Mouse (Mus musculus): Measurements from ENCODE around the gene Atp6v1f. TPM values are rescaled to one million over a fixed set of nuclear protein-coding genes. Genes with fewer than 3 reads are reported as not detected.
A peak's percentile ranks its signal among the peaks of the same experiment; 100 is the strongest.

The Atp6v1f gene
- total and polyA plus RNA-seq, 3 experiments = 251 to 373 (median 328) TPM

- Histone ChIP-seq H3K9ac (ENCODE audit: insufficient read depth, low read depth) (peak overlapping the region; percentile 15; the same call in 1 of the 2 replicates), H3K36me3 (replicated peaks in 1 of 2; ENCODE audit: control insufficient read depth in 1 of 2, insufficient read depth in 1 of 2, low read length in 1 of 2) (peaks cover 9 to 17% of the 10 kb centered on the region in 2 experiments), H3K4me2 (ENCODE audit: insufficient read depth, low read depth, poor library complexity, severe bottlenecking) (no peak overlapping the region), H3K27ac (ENCODE audit: insufficient read depth, low read depth) (no peak overlapping the region), H3K27me3 (replicated peaks) (peaks cover 2% of the 10 kb centered on the region), H3K79me2 (replicated peaks; ENCODE audit: control insufficient read depth, extremely low read depth, insufficient read depth, poor library complexity, severe bottlenecking) (no peaks in the 10 kb centered on the region), H3K4me1 (ENCODE audit: control insufficient read depth in 1 of 2, insufficient read depth in 2 of 2) (peaks cover 10 to 11% of the 10 kb centered on the region in 2 experiments), H3K4me3 (replicated peaks in 1 of 3; ENCODE audit: low read depth in 2 of 3, low read length in 2 of 3, poor library complexity in 1 of 3) (peak overlapping the region in 2 of 3 experiments; percentile 39 to 49), H3K9me3 (replicated peaks; ENCODE audit: low read length) (no peaks in the 10 kb centered on the region)
- DNase-seq (ENCODE audit: extremely low read depth) = peak; percentile 83
- in situ Hi-C loops (cut with MboI; ENCODE audit: low pct_ligation_motif_present, low pct_unique_long_range_greater_than_20kb, low sequenced_read_pairs) = loop anchor here (5.0 kb wide), 1 partner anchor 43 kb away; no protein-coding TSS in a partner anchor
- dilution Hi-C loops (cut with MboI; ENCODE audit: extremely low pct_ligation_motif_present, extremely low pct_unique_long_range_greater_than_20kb, low sequenced_read_pairs) = no loop called here
- peak; percentile 77; the same call in 1 of the 2 replicates for TF ChIP-seq TBP (conservative IDR thresholded peaks at IDR 0.05; ENCODE audit: low read depth, low read length)
- TF ChIP-seq ELF1 (IDR thresholded peaks at IDR 0.05; ENCODE audit: low read depth, low read length) = peak; percentile 17; the same call in 1 of the 2 replicates
- TF ChIP-seq ZMIZ1 (IDR thresholded peaks at IDR 0.05; ENCODE audit: low read depth, low read length) = peak; percentile 25; the same call in 1 of the 2 replicates
- 0 out of 4 replicates have a peak, but pooled peaks of 1 of the 2 experiments have one; percentile 4 for TF ChIP-seq CTCF (conservative IDR thresholded peaks at IDR 0.05 in 1 of 2, IDR thresholded peaks at IDR 0.05 in 1 of 2; ENCODE audit: low read depth in 2 of 2, low read length in 2 of 2)
- TF ChIP-seq KAT2A (IDR thresholded peaks at IDR 0.05; ENCODE audit: insufficient replicate concordance, low read length) = no peak
- TF ChIP-seq CHD2 (IDR thresholded peaks at IDR 0.05; ENCODE audit: low read length) = no peak
- peak; percentile 3; the same call in 1 of the 2 replicates for TF ChIP-seq TCF12 (IDR thresholded peaks at IDR 0.05; ENCODE audit: low read depth, low read length)
- peak; percentile 57; the same call in 1 of the 2 replicates for TF ChIP-seq NELFE (IDR thresholded peaks at IDR 0.05; ENCODE audit: low read depth, low read length)
- peak; percentile 73 for TF ChIP-seq POLR2A (IDR thresholded peaks at IDR 0.05; ENCODE audit: low read depth, low read length)
- 0 out of 2 replicates have a peak, but pooled peaks have one; percentile 3 for TF ChIP-seq JUND (conservative IDR thresholded peaks at IDR 0.05; ENCODE audit: low read depth, low read length)
These were observed 17.7 kb upstream of the Atp6v1f start for GRCm38 (mm10) chr6:29449858-29450257.

DNA sequence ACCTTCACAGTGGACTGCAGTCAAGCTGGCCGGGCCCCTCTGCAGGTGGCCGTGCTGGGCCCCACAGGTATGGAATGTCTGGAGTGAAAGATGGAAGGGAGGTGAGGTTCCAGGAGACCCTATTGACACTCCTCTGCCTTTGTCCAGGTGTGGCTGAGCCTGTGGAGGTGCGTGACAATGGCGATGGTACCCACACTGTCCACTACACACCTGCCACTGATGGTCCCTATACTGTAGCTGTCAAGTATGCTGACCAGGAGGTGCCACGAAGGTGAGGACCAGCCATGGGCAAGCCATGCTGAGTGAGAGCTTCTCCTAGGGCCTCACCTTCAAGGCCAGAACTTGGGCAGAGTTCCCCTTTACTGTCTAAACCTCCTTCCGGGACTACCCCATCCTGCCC lies 16.9 kb upstream of the Atp6v1f start:
- no peak for DNase-seq (ENCODE audit: extremely low read depth)
- H3K4me2 ChIP-seq (ENCODE audit: insufficient read depth, low read depth, poor library complexity, severe bottlenecking) = no peak overlapping the region
- dilution Hi-C loops (cut with MboI; ENCODE audit: extremely low pct_ligation_motif_present, extremely low pct_unique_long_range_greater_than_20kb, low sequenced_read_pairs) (no loop called here), in situ Hi-C loops (cut with MboI; ENCODE audit: low pct_ligation_motif_present, low pct_unique_long_range_greater_than_20kb, low sequenced_read_pairs) (no loop called here)
- H3K79me2 ChIP-seq (replicated peaks; ENCODE audit: control insufficient read depth, extremely low read depth, insufficient read depth, poor library complexity, severe bottlenecking) = no peaks in the 10 kb centered on the region
- no peak overlapping the region for H3K9ac ChIP-seq (ENCODE audit: insufficient read depth, low read depth)
- no peak overlapping the region for H3K4me3 ChIP-seq (replicated peaks in 1 of 3; ENCODE audit: low read depth in 2 of 3, low read length in 2 of 3, poor library complexity in 1 of 3)
- peaks cover 9 to 17% of the 10 kb centered on the region in 2 experiments for H3K36me3 ChIP-seq (replicated peaks in 1 of 2; ENCODE audit: control insufficient read depth in 1 of 2, insufficient read depth in 1 of 2, low read length in 1 of 2)
- H3K4me1 ChIP-seq (ENCODE audit: control insufficient read depth in 1 of 2, insufficient read depth in 2 of 2) = peaks cover 10 to 11% of the 10 kb centered on the region in 2 experiments
- H3K9me3 ChIP-seq (replicated peaks; ENCODE audit: low read length) = no peaks in the 10 kb centered on the region
- no peak overlapping the region for H3K27ac ChIP-seq (ENCODE audit: insufficient read depth, low read depth)
- H3K27me3 ChIP-seq (replicated peaks) = peaks cover 7% of the 10 kb centered on the region
- no peak for TF ChIP-seq MAFK (IDR thresholded peaks at IDR 0.05; ENCODE audit: insufficient replicate concordance, low read length)
- no peak for TF ChIP-seq POLR2AphosphoS2 (IDR thresholded peaks at IDR 0.05; ENCODE audit: low read depth, low read length)
- TF ChIP-seq JUN (IDR thresholded peaks at IDR 0.05; ENCODE audit: insufficient read depth, low read depth, low read length) = no peak
- TF ChIP-seq CHD2 (IDR thresholded peaks at IDR 0.05; ENCODE audit: low read length) = no peak
- TF ChIP-seq RCOR1 (conservative IDR thresholded peaks at IDR 0.05; ENCODE audit: low read depth, low read length) = no peak
- TF ChIP-seq ZKSCAN1 (IDR thresholded peaks at IDR 0.05; ENCODE audit: borderline replicate concordance, low read depth, low read length) = no peak
- TF ChIP-seq CTCF (conservative IDR thresholded peaks at IDR 0.05 in 1 of 2, IDR thresholded peaks at IDR 0.05 in 1 of 2; ENCODE audit: low read depth in 2 of 2, low read length in 2 of 2) = no peak
- no peak for TF ChIP-seq POLR2A (IDR thresholded peaks at IDR 0.05; ENCODE audit: low read depth, low read length)
- TF ChIP-seq ETS1 (conservative IDR thresholded peaks at IDR 0.05; ENCODE audit: low read depth, low read length) = no peak
- TF ChIP-seq PAX5 (IDR thresholded peaks at IDR 0.05; ENCODE audit: low read length) = no peak
- no peak for TF ChIP-seq UBTF (IDR thresholded peaks at IDR 0.05; ENCODE audit: low read depth, low read length)
- no peak for TF ChIP-seq SIN3A (IDR thresholded peaks at IDR 0.05; ENCODE audit: low read length)
- TF ChIP-seq EP300 (IDR thresholded peaks at IDR 0.05; ENCODE audit: low read length) = no peak
- TF ChIP-seq SMC3 (IDR thresholded peaks at IDR 0.05; ENCODE audit: low read depth, low read length) = no peak
- no peak for TF ChIP-seq USF2 (conservative IDR thresholded peaks at IDR 0.05; ENCODE audit: low read depth, low read length)
- TF ChIP-seq USF1 (IDR thresholded peaks at IDR 0.05; ENCODE audit: low read depth, low read length) = no peak
- no peak for TF ChIP-seq NRF1 (IDR thresholded peaks at IDR 0.05; ENCODE audit: low read depth, low read length)
- TF ChIP-seq MXI1 (IDR thresholded peaks at IDR 0.05; ENCODE audit: low read depth, low read length) = no peak

All from CH12.LX (cell line).